Mouse (Mus musculus): ENCODE measurements around the gene Sh3pxd2a. TPM values are rescaled to one million over a fixed set of nuclear protein-coding genes. Genes with fewer than 3 reads are reported as not detected.

The Sh3pxd2a gene
- total and polyA plus RNA-seq, 3 experiments: 1.3 to 4.6 (median 3.2) TPM

GRCm38 (mm10) chr19:47255919-47256318 lies 208.3 kb downstream of the Sh3pxd2a start:
- DNase-seq (ENCODE audit: extremely low read depth): no peak
- in situ Hi-C loops (cut with MboI; ENCODE audit: low pct_ligation_motif_present, low pct_unique_long_range_greater_than_20kb, low sequenced_read_pairs) (no loop called here), dilution Hi-C loops (cut with MboI; ENCODE audit: extremely low pct_ligation_motif_present, extremely low pct_unique_long_range_greater_than_20kb, low sequenced_read_pairs) (no loop called here)
- Histone ChIP-seq H3K4me1 (ENCODE audit: control insufficient read depth in 1 of 2, insufficient read depth in 2 of 2) (no peaks in the 10 kb centered on the region), H3K4me2 (ENCODE audit: insufficient read depth, low read depth, poor library complexity, severe bottlenecking) (no peak overlapping the region), H3K9ac (ENCODE audit: insufficient read depth, low read depth) (no peak overlapping the region), H3K9me3 (replicated peaks; ENCODE audit: low read length) (peaks cover 28% of the 10 kb centered on the region), H3K79me2 (replicated peaks; ENCODE audit: control insufficient read depth, extremely low read depth, insufficient read depth, poor library complexity, severe bottlenecking) (no peaks in the 10 kb centered on the region), H3K36me3 (replicated peaks in 1 of 2; ENCODE audit: control insufficient read depth in 1 of 2, insufficient read depth in 1 of 2, low read length in 1 of 2) (no peaks in the 10 kb centered on the region), H3K27ac (ENCODE audit: insufficient read depth, low read depth) (no peak overlapping the region), H3K4me3 (replicated peaks in 1 of 3; ENCODE audit: low read depth in 2 of 3, low read length in 2 of 3, poor library complexity in 1 of 3) (no peak overlapping the region), H3K27me3 (replicated peaks) (no peaks in the 10 kb centered on the region)
- TF ChIP-seq TCF12 (IDR thresholded peaks at IDR 0.05; ENCODE audit: low read depth, low read length): no peak
- no peak for TF ChIP-seq BHLHE40 (IDR thresholded peaks at IDR 0.05; ENCODE audit: low read depth, low read length)
- TF ChIP-seq USF1 (IDR thresholded peaks at IDR 0.05; ENCODE audit: low read depth, low read length): no peak
- TF ChIP-seq UBTF (IDR thresholded peaks at IDR 0.05; ENCODE audit: low read depth, low read length): no peak
- TF ChIP-seq ZKSCAN1 (IDR thresholded peaks at IDR 0.05; ENCODE audit: borderline replicate concordance, low read depth, low read length): no peak
- no peak for TF ChIP-seq IRF4 (IDR thresholded peaks at IDR 0.05; ENCODE audit: low read depth, low read length)
- TF ChIP-seq MXI1 (IDR thresholded peaks at IDR 0.05; ENCODE audit: low read depth, low read length): no peak
- TF ChIP-seq JUN (IDR thresholded peaks at IDR 0.05; ENCODE audit: insufficient read depth, low read depth, low read length): no peak
- TF ChIP-seq PAX5 (IDR thresholded peaks at IDR 0.05; ENCODE audit: low read length): no peak
- no peak for TF ChIP-seq MAZ (IDR thresholded peaks at IDR 0.05; ENCODE audit: low read depth, low read length)
- TF ChIP-seq SIN3A (IDR thresholded peaks at IDR 0.05; ENCODE audit: low read length): no peak
- no peak for TF ChIP-seq ETS1 (conservative IDR thresholded peaks at IDR 0.05; ENCODE audit: low read depth, low read length)
- no peak for TF ChIP-seq RCOR1 (conservative IDR thresholded peaks at IDR 0.05; ENCODE audit: low read depth, low read length)
- no peak for TF ChIP-seq MAFK (IDR thresholded peaks at IDR 0.05; ENCODE audit: insufficient replicate concordance, low read length)
- no peak for TF ChIP-seq MAX (IDR thresholded peaks at IDR 0.05; ENCODE audit: low read length)
- TF ChIP-seq ZMIZ1 (IDR thresholded peaks at IDR 0.05; ENCODE audit: low read depth, low read length): no peak
- no peak for TF ChIP-seq ELF1 (IDR thresholded peaks at IDR 0.05; ENCODE audit: low read depth, low read length)
- TF ChIP-seq JUND (conservative IDR thresholded peaks at IDR 0.05; ENCODE audit: low read depth, low read length): no peak

DNA sequence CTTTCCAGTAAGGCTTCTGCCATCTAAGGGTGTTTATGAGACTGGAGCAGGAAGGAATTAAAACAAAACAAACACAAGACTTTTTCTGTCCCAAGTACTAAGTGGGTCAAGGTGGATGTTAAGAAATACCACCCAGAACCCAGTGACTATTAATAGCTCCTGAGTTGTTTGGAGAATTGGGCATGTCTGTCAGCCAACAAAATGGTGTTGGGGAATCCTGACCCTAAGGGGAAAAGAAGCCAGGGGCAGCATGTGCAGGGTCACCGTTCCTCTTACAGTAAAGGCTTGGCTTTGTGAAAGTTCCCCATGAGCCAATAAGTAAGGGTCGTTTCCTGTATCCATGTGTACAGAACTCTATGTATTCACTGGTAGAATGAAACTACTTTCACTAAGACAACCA lies 209.2 kb downstream of the Sh3pxd2a start:
- no peaks in the 10 kb centered on the region for H3K27me3 ChIP-seq (replicated peaks)
- no peak overlapping the region for H3K27ac ChIP-seq (ENCODE audit: insufficient read depth, low read depth)
- dilution Hi-C loops (cut with MboI; ENCODE audit: extremely low pct_ligation_motif_present, extremely low pct_unique_long_range_greater_than_20kb, low sequenced_read_pairs): no loop called here
- no peak for TF ChIP-seq MAFK (IDR thresholded peaks at IDR 0.05; ENCODE audit: insufficient replicate concordance, low read length)
- no peak for TF ChIP-seq ETS1 (conservative IDR thresholded peaks at IDR 0.05; ENCODE audit: low read depth, low read length)
- TF ChIP-seq ZNF384 (IDR thresholded peaks at IDR 0.05; ENCODE audit: low read depth, low read length): no peak
- TF ChIP-seq RCOR1 (conservative IDR thresholded peaks at IDR 0.05; ENCODE audit: low read depth, low read length): no peak
- TF ChIP-seq MYC (IDR thresholded peaks at IDR 0.05; ENCODE audit: low read depth, low read length): no peak
- no peak for TF ChIP-seq E2F4 (IDR thresholded peaks at IDR 0.05; ENCODE audit: insufficient replicate concordance, low read depth, low read length)
- TF ChIP-seq ZMIZ1 (IDR thresholded peaks at IDR 0.05; ENCODE audit: low read depth, low read length): no peak
- no peak for TF ChIP-seq ZKSCAN1 (IDR thresholded peaks at IDR 0.05; ENCODE audit: borderline replicate concordance, low read depth, low read length)
- TF ChIP-seq POLR2AphosphoS2 (IDR thresholded peaks at IDR 0.05; ENCODE audit: low read depth, low read length): no peak
- no peak for TF ChIP-seq KAT2A (IDR thresholded peaks at IDR 0.05; ENCODE audit: insufficient replicate concordance, low read length)
- in situ Hi-C loops (cut with MboI; ENCODE audit: low pct_ligation_motif_present, low pct_unique_long_range_greater_than_20kb, low sequenced_read_pairs): no loop called here
- peaks cover 28% of the 10 kb centered on the region for H3K9me3 ChIP-seq (replicated peaks; ENCODE audit: low read length)
- H3K36me3 ChIP-seq (replicated peaks in 1 of 2; ENCODE audit: control insufficient read depth in 1 of 2, insufficient read depth in 1 of 2, low read length in 1 of 2): no peaks in the 10 kb centered on the region
- no peak overlapping the region for H3K9ac ChIP-seq (ENCODE audit: insufficient read depth, low read depth)
- no peak for DNase-seq (ENCODE audit: extremely low read depth)
- no peaks in the 10 kb centered on the region for H3K4me1 ChIP-seq (ENCODE audit: control insufficient read depth in 1 of 2, insufficient read depth in 2 of 2)
- no peaks in the 10 kb centered on the region for H3K79me2 ChIP-seq (replicated peaks; ENCODE audit: control insufficient read depth, extremely low read depth, insufficient read depth, poor library complexity, severe bottlenecking)
- H3K4me2 ChIP-seq (ENCODE audit: insufficient read depth, low read depth, poor library complexity, severe bottlenecking): no peak overlapping the region
- no peak overlapping the region for H3K4me3 ChIP-seq (replicated peaks in 1 of 3; ENCODE audit: low read depth in 2 of 3, low read length in 2 of 3, poor library complexity in 1 of 3)

All from CH12.LX (cell line).